8 mouse cellular contexts compared by ENCODE assay signal in the genomic region with DNA sequence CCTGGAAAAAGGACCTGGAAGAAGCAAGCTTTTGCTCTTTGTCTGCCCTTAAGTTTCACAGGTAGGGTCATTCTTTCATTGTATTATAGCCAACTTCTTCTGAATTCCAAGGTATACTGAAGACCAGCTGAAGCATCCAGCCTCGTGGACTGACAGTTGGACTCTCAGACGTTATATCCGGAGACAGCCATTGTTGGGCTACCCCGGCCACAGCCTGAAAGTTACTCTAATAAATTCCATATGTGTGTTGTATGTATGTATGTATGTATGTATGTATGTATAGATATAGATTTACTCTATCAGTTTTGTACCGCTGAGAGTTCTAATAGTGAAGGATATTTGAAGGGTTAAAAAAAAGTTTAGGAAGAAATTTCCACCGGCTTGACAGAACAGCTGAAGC. TPM values are rescaled to one million over a fixed set of nuclear protein-coding genes. Genes with fewer than 3 reads are reported as not detected.
A peak's percentile ranks its signal among the peaks of the same experiment; 100 is the strongest.
DNase-seq lines count a peak whose midpoint lies in the region; ATAC-seq lines count a peak whose summit lies in the region.

No protein-coding gene starts in this region.

- H3K9me3 ChIP-seq in erythroblast, embryonic 14.5 days (ENCODE audit: control insufficient read depth, low read length) = no peaks in the 10 kb centered on the region
- H3K9me3 ChIP-seq in forebrain, embryonic 15.5 days = no peaks in the 10 kb centered on the region
- H3K9me3 ChIP-seq in liver, embryonic 15.5 days (replicated peaks) = no peaks in the 10 kb centered on the region

- peak overlapping the region; percentile 61 for H3K4me2 ChIP-seq in forebrain, embryonic 15.5 days (replicated peaks)
- H3K4me2 ChIP-seq in liver, embryonic 15.5 days = peak overlapping the region; percentile 86

- H3K9ac ChIP-seq in forebrain, embryonic 15.5 days (replicated peaks) = peak overlapping the region; percentile 49
- H3K9ac ChIP-seq in liver, embryonic 15.5 days = peak overlapping the region; percentile 26; the same call in 1 of the 2 replicates

- peak; percentile 35 for DNase-seq in 3T3-L1 (ENCODE audit: low read depth, low spot score)
- no peak for DNase-seq in urinary bladder, adult 2 months (ENCODE audit: low spot score)
- no peak for DNase-seq in embryo, embryonic 9.5 days (ENCODE audit: extremely low spot score)

- no peaks in the 10 kb centered on the region for H3K27me3 ChIP-seq in erythroblast, embryonic 14.5 days (ENCODE audit: control insufficient read depth)
- H3K27me3 ChIP-seq in forebrain, embryonic 15.5 days = no peaks in the 10 kb centered on the region
- H3K27me3 ChIP-seq in liver, embryonic 15.5 days = no peaks in the 10 kb centered on the region

- peak overlapping the region; percentile 57; the same call in 1 of the 2 replicates for H3K27ac ChIP-seq in forebrain, embryonic 15.5 days (replicated peaks)
- 0 out of 2 replicates have a peak overlapping the region, but pooled peaks have one; percentile 16 for H3K27ac ChIP-seq in liver, embryonic 15.5 days (replicated peaks)

- peak overlapping the region; percentile 97 for H3K4me3 ChIP-seq in erythroblast, embryonic 14.5 days (replicated peaks)
- H3K4me3 ChIP-seq in forebrain, embryonic 15.5 days = peak overlapping the region; percentile 73
- H3K4me3 ChIP-seq in liver, embryonic 15.5 days (replicated peaks) = peak overlapping the region; percentile 93

- H3K4me1 ChIP-seq in erythroblast, embryonic 14.5 days (ENCODE audit: control insufficient read depth) = peaks cover 51% of the 10 kb centered on the region
- peaks cover 37% of the 10 kb centered on the region for H3K4me1 ChIP-seq in forebrain, embryonic 15.5 days
- H3K4me1 ChIP-seq in liver, embryonic 15.5 days (replicated peaks) = peaks cover 39% of the 10 kb centered on the region

- WGBS in forebrain, embryonic 15.5 days = 17% methylated on average over 6 of the region's 6 CpGs
- WGBS in liver, embryonic 15.5 days (ENCODE audit: insufficient replicate concordance) = 11% methylated on average over 6 of the region's 6 CpGs

- peaks cover 19% of the 10 kb centered on the region for H3K36me3 ChIP-seq in erythroblast, embryonic 14.5 days (ENCODE audit: control insufficient read depth)
- no peaks in the 10 kb centered on the region for H3K36me3 ChIP-seq in forebrain, embryonic 15.5 days
- H3K36me3 ChIP-seq in liver, embryonic 15.5 days (replicated peaks) = peaks cover 15% of the 10 kb centered on the region

- ATAC-seq in erythroblast, adult 5-6 weeks (replicated peaks; ENCODE audit: low FRiP score, poor library complexity, severe bottlenecking) = no peak
- ATAC-seq in forebrain, embryonic 15.5 days (replicated peaks) = no peak
- ATAC-seq in liver, embryonic 15.5 days (ENCODE audit: insufficient read depth) = no peak
- ATAC-seq in megakaryocyte-erythroid progenitor cell, adult 5-6 weeks (replicated peaks; ENCODE audit: low FRiP score, low TSS enrichment, poor library complexity, severe bottlenecking) = no peak

RNA-seq across cellular contexts. Expression of gene Klhl25, which starts 0.6 kb away (rescaled TPM):
- 1.3 and 3.5 TPM in 2 replicates for polyA plus RNA-seq in erythroblast, embryonic 14.5 days (2012)
- total RNA-seq in erythroblast, adult 5-6 weeks (2015; ENCODE audit: low replicate concordance) = 74.7 and 77.5 TPM in 2 replicates
- total RNA-seq in erythroblast, adult 5-6 weeks (2017; ENCODE audit: low replicate concordance) = 189 and 190 TPM in 2 replicates
- polyA plus RNA-seq in forebrain, embryonic 15.5 days (2015; fragmentation: Nextera tagmentation; extraction: Ambion mirVana) = 40.1 and 42.8 TPM in 2 replicates
- 15.5 and 19.8 TPM in 2 replicates for polyA plus RNA-seq in liver, embryonic 15.5 days (2015; fragmentation: Nextera tagmentation; extraction: Ambion mirVana)
- 4.5 and 5.9 TPM in 2 replicates for total RNA-seq in megakaryocyte-erythroid progenitor cell, adult 5-6 weeks (2014; fragmentation: Nextera tagmentation)
- 4.0 and 4.3 TPM in 2 replicates for total RNA-seq in megakaryocyte-erythroid progenitor cell, adult 5-6 weeks (2017)
- polyA plus RNA-seq in urinary bladder, adult 2 months (2012; rRNA removed) = 13.0 and 14.9 TPM in 2 replicates
